Mouse (Mus musculus): Measurements from ENCODE around the gene Slc6a14. TPM values are rescaled to one million over a fixed set of nuclear protein-coding genes. Genes with fewer than 3 reads are reported as not detected.

The Slc6a14 gene
- 0.24 and 0.61 TPM in 2 replicates for total RNA-seq (2021)
- long read RNA-seq = 0 reads

DNA sequence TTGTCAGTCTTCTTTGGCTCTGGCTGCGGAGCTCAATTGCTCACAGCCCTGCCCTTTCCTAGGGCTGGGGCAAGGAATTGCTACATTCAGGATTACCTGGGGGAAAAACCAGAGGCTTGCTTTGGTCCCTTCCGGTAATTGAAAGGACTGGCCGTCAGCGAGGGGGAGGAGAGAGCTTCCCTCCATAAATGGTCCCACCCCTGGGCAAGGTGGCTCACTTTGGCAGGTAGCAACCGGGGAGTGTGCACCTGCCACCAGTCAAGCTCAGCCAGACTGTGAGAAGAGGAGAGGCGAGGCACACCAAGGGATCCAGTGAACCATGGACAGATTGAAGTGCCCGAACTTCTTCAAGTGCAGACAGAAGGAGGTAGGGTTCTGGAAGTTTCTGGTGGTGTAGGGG, at the start of gene Slc6a14:
TSS of gene Slc6a14 (plus strand) at position 68 of the 400 bp plus-strand sequence.
- DNase-seq = no peak

GRCm38 (mm10) chrX:21670896-21671295, 43.8 kb upstream of the Slc6a14 start:
- DNase-seq = no peak

- DNase-seq = no peak
Observed at GRCm38 (mm10) chrX:21695220-21695619, 19.5 kb upstream of the Slc6a14 start.

DNA sequence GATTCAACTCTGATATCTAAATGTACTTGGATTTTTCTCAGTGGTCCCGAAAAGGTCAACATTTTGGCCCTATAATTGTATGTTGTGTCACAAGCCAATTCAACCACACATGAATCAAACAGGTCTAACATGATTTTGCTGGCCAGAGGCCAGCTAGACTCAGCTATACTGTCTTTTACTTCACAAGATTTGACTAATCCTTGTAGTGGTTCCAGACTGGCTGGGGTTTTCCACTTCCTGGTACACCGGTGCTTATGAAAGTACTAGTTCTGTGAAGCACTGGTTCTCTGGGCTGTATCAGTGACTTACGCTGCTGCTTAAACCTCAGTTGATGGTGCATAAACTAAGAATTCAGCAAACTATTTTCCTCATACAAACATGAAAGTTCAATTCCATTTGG, 19.0 kb upstream of the Slc6a14 start:
- no peak for DNase-seq

DNA sequence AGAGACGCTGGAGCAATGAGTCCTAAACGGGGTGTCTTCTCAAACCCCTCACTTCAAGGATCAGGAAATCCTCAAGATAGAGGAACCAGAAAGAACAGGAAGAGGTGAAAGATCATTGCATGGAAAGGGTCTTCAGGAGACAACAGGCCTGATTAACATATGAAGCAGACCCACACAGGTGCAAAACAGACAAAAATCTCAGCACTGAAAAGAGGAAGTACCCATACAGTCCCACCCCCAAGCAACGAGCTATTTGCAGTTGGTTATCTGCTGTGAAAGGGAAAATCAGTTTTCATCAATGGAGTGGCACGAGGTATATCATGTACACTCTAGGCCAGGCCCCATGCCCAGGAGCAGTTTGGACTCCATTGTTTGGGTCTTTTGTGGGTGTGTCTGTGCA, 13.1 kb upstream of the Slc6a14 start:
- no peak for DNase-seq

DNA sequence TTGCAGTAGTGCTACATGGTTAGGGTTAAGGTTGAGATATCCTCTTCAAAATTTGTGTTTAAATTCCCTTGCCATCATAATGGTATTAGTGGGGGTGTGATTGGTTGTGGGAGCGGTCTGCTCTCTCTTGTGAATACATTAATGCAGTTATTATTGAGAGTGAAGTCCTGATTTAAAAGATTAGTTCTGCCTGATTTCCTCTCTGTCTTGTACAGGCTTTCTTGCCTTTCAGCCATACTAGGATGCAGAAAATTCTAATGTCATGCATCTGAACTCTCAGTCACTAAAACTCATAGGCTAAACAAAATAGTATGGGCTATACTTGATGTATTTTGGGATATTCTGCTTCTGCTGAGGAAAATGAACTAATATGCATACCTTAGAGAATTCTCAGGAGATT, 10.2 kb upstream of the Slc6a14 start:
- DNase-seq = no peak

- DNase-seq = no peak
Observed at GRCm38 (mm10) chrX:21715293-21715692, 597 bp downstream of the Slc6a14 start.

DNA sequence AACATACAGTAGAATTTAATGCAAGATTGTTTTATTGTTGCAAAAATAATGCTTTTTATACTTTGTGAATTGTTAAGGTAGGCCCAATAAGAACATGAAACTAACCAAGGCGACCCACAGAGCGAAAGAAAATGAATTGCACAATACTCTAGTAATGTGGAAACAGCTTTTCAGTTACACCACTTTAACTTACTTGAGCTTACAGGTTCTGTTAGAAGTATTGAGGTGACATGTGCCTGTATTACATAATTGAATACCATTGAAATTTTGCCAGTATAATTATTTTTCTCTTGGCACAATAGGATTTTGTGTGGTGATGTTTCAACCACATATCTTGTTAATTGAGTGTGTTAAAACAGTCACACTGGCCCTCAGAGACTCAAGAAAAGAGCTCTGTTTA, 2.2 kb downstream of the Slc6a14 start:
- no peak for DNase-seq

- no peak for DNase-seq
Observed at GRCm38 (mm10) chrX:21744997-21745396, 30.3 kb downstream of the Slc6a14 start, which contains the start of gene Gm28269. TSS of gene Gm28269 (minus strand) at chrX:21745097.

Other genes with a start within 250 kb of the Slc6a14 start
- gene Agtr2, start 230.4 kb upstream of the Slc6a14 start, total RNA-seq (2021) = 14.1 and 37.9 TPM in 2 replicates
- not detected in 2 replicates for gene Gm28269, start 30.2 kb downstream of the Slc6a14 start, total RNA-seq (2021)

Measured in adrenal gland, postnatal 25 days (tissue).